Mouse (Mus musculus) CH12F3 (cell line): ENCODE measurements around the gene Mrpl39.

Source experiments
- in situ Hi-C: fragments of 300-500 bp; cut with MboI; formaldehyde crosslinking; loops from 2 replicates; pipeline ENCODE4 v1.14.3; 2020; ENCODE audit warnings: low sequenced_read_pairs

Mrpl39 gene

GRCm38 (mm10) chr16:84702230-84703128, 33.1 kb downstream of the Mrpl39 start:
- in situ Hi-C loops, result loop anchor here (10.0 kb wide), 1 partner anchor 98 kb away; no protein-coding TSS in a partner anchor

- in situ Hi-C loops, result loop anchor here (10.0 kb wide), 1 partner anchor 96 kb away; no protein-coding TSS in a partner anchor
Observed at GRCm38 (mm10) chr16:84701041-84701440, 34.5 kb downstream of the Mrpl39 start.

GRCm38 (mm10) chr16:84698708-84699107, 36.8 kb downstream of the Mrpl39 start:
- in situ Hi-C loops, result no loop called here

- in situ Hi-C loops, result no loop called here
Observed at GRCm38 (mm10) chr16:84696178-84696577, 39.4 kb downstream of the Mrpl39 start.

- in situ Hi-C loops, result no loop called here
Observed at GRCm38 (mm10) chr16:84681991-84682390, 53.6 kb downstream of the Mrpl39 start.

- in situ Hi-C loops, result no loop called here
Observed at GRCm38 (mm10) chr16:84680760-84681159, 54.8 kb downstream of the Mrpl39 start.

- in situ Hi-C loops, result no loop called here
Observed at GRCm38 (mm10) chr16:84677292-84677691, 58.2 kb downstream of the Mrpl39 start.
